Mouse (Mus musculus) Muller cell, postnatal 12 days (primary cell): Measurements from ENCODE around the gene Cggbp1.

Experiments
- DNase-seq: peaks from one replicate; pipeline ENCODE4 v3.0.0-alpha.2; 2015; ENCODE audit errors: inconsistent ontology term

Gene Cggbp1

GRCm38 (mm10) chr16:64873416-64874305 is 21.9 kb downstream of the Cggbp1 start:
- DNase-seq = peak; percentile 88

GRCm38 (mm10) chr16:64875384-64875783 is 23.6 kb downstream of the Cggbp1 start:
- DNase-seq = no peak

GRCm38 (mm10) chr16:64875822-64876221 is 24.0 kb downstream of the Cggbp1 start:
- no peak for DNase-seq

GRCm38 (mm10) chr16:64876631-64877265 is 25.0 kb downstream of the Cggbp1 start:
- no peak for DNase-seq

- DNase-seq = no peak
Measured at GRCm38 (mm10) chr16:64877314-64877713, 25.5 kb downstream of the Cggbp1 start.

- no peak for DNase-seq
Measured at GRCm38 (mm10) chr16:64878611-64879132, 26.9 kb downstream of the Cggbp1 start.

- DNase-seq = no peak
Measured at GRCm38 (mm10) chr16:64879735-64880134, 27.9 kb downstream of the Cggbp1 start.

- DNase-seq = no peak
Measured at GRCm38 (mm10) chr16:64880986-64881385, 29.2 kb downstream of the Cggbp1 start.

- DNase-seq = no peak
Measured at GRCm38 (mm10) chr16:64881442-64881841, 29.6 kb downstream of the Cggbp1 start.

GRCm38 (mm10) chr16:64883896-64884295 is 32.1 kb downstream of the Cggbp1 start:
- no peak for DNase-seq

GRCm38 (mm10) chr16:64884420-64884838 is 32.6 kb downstream of the Cggbp1 start:
- DNase-seq = peak; percentile 45

- no peak for DNase-seq
Measured at GRCm38 (mm10) chr16:64885142-64885541, 33.3 kb downstream of the Cggbp1 start.

- DNase-seq = no peak
Measured at GRCm38 (mm10) chr16:64885547-64885946, 33.8 kb downstream of the Cggbp1 start.

- DNase-seq = no peak
Measured at GRCm38 (mm10) chr16:64889496-64889895, 37.7 kb downstream of the Cggbp1 start.

- DNase-seq = no peak
Measured at GRCm38 (mm10) chr16:64899084-64899483, 47.3 kb downstream of the Cggbp1 start.

- no peak for DNase-seq
Measured at GRCm38 (mm10) chr16:64903328-64903727, 51.5 kb downstream of the Cggbp1 start.

GRCm38 (mm10) chr16:64907112-64907511 is 55.3 kb downstream of the Cggbp1 start:
- peak; percentile 2 for DNase-seq

GRCm38 (mm10) chr16:64908747-64909146 is 57.0 kb downstream of the Cggbp1 start:
- no peak for DNase-seq
